Mouse (Mus musculus) megakaryocyte progenitor cell, adult 5-6 weeks (primary cell): ENCODE results near the gene Hras. TPM values are rescaled to one million over a fixed set of nuclear protein-coding genes. Genes with fewer than 3 reads are reported as not detected.

Source experiments
- ATAC-seq: replicated peaks from 2 replicates; pipeline ENCODE4 v1.8.0; 2016; ENCODE audit warnings: mild to moderate bottlenecking, moderate TSS enrichment, inconsistent platforms; ENCODE audit not compliant: poor library complexity
- total RNA-seq, 2 experiments: library from RNA; stranded (forward) in 1 of 2; stranded (reverse) in 1 of 2; fragments of 157-497, 149-512 nt in 1 of 2; fragments of 200-1000 nt in 1 of 2; gene quantifications; 2 replicates each; pipeline versions ENCODE4 v1.2.3 to v1.2.4; 2015 to 2017

Hras gene
- total RNA-seq, 2 experiments from 2014 or later = 23.7 to 40.6 TPM

DNA sequence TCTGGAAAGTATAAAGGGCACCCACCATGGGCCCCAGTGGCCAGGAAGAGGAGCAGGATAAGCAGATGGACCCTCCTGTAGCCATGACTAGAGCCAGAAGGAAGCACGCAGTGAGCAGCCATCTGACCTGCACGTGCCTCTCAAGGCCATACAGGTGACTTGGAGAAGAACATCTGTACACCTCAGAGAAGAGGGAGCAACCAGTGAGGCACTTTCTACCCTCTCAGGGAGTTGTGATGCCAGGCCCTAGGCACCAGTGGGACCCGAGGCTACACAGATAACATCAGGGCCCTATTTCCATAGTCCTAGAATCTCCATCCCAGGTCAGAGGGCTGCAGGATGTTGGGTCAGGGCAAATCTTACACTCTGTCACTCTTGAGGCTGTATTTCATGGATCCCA, 3.6 kb downstream of the Hras start:
- no peak for ATAC-seq

DNA sequence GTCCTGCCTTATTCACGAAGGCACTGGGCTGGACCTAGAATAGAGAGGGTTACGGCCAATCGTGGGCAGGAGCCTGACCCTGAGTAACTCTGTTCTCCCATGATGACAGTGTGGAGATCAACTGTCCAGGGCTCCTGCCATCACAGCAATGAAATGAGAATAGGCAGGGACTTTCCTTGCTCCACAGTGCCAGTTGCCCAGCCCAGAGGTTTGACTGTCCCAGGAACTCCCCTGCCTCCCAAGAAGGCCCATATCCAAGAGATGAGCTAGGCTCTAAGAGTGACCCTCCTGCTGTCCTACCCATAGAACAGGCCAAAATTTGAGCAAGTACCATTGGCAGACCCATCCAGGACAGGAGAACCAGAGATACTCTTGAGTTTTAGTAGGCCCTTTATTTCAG, 5.1 kb downstream of the Hras start:
- ATAC-seq = no peak

DNA sequence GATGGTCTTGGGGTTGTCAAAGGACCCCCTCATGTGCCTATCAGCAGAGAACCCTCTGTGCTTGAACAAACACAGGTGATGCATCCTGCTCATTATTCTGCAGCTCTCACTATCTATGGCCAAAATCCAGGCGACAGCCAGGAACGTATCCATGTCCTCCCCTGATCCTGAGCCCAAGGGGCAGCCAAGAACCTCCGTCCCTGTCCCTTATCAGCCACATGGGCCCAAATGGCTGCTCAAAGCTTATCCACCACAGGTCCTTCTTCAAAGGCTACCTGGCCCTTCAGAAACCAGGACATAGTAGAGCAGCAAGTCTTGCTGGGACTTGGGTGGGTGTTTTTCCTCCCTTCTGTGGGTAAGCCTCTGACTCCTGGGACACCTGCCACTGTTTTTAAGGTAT, 5.6 kb downstream of the Hras start:
- no peak for ATAC-seq

DNA sequence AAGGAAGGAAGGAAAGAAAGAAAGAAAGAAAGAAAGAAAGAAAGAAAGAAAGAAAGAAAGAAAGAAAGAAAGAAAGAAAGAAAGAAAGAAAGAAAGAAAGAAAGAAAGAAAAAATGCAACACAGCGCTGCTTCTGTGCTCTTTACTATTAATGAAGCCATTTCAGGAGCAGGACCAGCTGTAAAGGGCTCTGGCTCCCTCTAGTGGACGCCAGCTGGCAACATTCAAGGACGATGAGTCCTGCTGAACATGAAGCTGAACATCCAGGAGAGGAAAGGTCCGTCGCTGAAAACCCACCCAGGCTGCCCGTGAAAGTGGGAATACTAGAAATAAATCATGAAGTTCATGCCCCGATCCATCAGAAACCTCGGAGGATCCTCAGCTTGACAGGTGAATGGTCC, 17.6 kb downstream of the Hras start:
- peak; percentile 72 for ATAC-seq

DNA sequence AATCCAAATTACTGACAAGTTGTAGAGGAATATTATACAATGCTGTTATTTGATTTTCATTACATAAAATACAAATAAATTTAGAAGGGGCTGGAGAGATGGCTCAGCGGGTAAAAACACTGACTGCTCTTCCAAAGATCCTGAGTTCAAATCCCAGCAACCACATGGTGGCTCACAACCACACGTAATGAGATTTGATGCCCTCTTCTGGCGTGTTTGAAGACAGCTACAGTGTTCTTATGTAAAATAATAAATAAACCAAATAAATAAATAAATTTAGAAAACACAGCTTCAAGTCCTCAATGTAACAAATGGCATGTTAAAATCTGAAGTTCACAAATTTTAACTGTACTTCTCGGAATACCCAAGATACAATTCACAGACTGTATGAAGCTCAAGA, 18.7 kb downstream of the Hras start:
- ATAC-seq = no peak

DNA sequence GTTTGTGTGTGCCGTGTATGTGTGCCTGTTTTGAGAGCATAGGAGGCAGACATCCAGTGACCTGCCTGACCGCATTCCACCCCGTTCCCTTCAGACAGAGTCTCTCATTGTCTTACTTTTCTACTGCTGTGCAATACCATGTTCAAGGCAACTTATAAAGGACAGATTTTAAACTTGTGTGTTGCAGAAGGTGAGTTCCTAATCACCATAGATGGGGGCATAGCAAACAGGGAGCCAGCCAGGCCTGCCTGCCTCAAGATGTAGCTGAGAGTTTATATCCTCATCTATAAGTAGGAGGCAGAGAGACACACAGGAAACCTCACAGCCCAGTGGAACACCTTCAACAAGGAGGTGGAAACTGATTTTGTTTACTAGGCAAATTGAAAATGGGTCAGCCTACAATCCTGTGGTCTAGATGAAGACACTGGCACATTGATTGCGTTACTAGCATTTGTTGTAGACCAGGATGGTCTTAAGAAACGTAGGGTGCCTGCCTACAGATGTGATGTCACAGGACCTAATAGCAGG, 20.4 kb downstream of the Hras start:
- ATAC-seq = no peak

DNA sequence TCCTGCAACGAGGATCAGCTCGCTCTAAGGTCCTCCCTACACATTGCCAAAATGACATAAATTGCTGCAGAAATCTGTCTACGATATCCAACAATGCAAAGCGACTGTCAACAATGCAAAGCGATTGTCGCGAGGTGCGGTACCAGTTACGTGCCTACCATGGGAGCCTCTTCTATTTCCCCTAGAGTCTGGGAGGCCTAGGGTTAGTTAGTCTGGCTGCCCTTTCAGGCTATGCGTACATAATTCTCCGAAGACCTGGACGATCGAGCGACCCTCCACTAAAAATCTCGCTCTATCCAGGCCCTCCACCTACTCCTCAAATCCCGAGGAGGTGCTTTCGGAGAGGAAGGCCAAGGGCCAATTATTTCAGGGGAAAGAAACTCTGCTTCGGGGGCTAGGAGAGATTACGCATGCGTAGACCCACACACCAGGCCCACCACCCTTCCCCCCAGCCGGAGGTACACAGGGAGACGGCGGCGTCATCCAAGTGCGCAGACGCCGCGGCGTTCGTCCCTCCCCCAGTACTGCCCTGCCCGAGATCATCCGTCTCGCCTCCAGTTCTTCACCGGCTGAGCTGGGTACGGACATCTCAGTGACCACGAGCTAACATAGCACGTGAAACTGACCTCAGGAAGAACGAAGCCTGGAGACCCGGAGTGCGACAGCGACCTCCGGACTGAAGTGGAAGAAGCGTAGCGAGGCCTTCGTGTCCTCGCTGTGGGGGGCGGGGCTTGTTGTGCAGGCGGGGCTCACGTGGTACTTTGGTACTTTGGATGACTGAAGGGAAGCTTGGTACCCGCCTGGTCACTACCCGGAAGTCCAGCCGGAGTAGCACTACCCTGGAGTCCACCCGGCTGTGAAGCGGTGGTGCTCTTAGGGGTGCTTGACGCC, 21.4 kb downstream of the Hras start, which contains the start of gene Rnh1:
Gene Rnh1, minus strand, starts transcription at position 742 of the 891 bp plus-strand sequence.
- ATAC-seq = peak; percentile 72

DNA sequence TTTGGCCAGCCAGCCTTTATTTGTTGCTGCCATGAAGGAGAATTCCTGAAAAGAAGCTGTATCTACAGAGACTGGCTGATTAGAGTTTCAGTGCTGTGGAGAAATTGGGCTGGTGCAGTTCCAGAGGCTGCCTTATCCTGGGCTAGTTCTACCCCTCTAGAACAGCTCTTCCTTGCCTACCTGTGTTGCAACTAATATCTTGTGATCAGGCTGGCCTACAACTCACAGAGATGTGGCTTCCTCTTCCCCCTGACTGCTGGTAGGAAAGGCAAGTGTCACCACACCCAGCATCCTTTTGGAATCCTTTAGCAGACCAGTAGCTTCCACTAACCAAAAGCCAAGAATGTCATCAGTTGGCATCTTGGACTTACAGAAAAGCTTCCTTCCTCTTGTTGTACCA, 23.9 kb downstream of the Hras start:
- ATAC-seq = peak; percentile 22

DNA sequence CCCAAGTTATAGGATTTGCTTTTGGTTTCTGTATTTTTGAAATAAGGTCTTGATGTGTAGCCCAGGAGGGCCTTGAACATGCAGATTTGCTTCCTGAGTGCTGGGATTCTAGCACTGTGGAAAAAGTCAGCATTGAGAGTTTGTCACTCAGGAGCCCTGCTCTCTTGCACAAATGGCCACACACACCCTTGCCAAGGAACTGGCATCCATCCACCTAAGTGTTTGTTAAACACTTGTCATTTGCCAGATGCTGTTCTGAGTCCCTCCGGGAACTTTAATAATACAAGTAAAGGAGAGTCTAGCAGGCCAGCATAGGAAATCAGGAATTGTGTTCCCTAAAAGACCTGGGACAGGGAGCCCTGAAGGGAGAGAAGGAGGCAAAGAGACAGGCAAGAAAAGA, 24.5 kb downstream of the Hras start:
- ATAC-seq = no peak

DNA sequence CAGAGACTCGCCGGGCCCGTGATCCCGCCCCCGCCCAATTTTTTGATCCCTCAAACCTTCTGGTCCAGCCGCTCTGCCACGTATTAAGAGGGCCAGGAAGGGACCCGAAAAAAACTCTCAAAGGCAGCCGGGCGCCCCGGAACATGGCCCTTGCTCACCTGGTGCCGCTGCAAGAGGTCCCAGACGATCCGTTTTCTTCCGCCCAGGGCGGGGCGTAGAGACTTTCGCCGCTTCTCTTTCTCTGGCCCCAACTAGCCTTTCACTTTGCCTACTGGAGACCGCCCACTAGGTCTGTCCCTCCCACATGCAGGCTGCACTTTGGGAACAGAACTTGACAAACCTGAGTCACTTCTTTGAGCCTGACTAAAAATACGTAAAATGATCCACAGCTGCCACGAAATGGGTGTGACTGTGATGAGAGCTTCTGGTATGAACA, 25.3 kb downstream of the Hras start:
- ATAC-seq = peak; percentile 56

DNA sequence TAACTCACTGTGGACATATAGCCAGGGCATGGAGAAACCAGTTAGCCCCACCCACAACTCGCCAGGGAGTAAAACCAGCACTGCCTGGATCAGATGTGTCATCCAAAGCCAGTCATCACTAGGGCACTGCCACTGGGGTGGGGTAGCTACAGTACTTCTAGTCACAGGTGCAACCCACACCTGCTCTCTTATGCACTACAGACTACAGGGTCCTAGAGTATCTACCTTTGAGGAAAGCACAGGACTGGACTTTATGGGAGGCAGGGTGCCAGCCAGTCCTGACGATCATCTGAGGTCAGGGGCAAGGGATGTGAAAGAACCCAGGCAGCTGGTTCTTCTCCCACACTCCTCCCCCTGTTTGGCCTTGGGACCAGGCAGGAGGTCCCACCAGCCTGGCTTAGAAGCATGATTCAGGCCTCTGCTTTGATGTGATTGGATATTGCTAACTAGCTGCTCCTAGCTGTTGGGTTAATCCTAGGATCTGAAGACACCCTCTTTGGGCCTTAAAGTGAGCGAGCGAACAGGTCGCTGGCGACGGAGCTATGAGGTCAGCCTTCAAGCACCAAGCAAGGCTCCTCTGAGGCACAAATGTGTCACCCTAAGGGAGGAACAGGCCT, 25.8 kb downstream of the Hras start:
- peak; percentile 1; the same call in 1 of the 2 replicates for ATAC-seq

DNA sequence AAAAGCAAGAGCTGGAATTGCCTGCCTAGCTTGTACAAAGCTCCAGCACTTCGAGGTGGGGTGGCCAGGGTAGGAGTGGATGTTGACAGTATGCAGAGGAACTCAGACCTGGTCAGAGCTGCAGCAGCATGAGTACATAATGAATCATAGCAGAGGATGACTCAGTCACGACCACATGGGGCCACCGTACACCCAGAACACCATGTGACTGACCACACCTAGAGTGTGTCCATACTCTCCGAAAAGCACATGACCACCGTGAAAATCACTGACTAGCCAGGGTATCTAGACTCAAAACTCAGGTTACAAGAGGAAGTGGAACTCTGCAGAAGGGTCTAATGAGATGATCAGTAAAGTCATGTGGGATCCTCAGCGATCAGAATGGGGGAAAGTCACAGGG, 29.0 kb downstream of the Hras start:
- ATAC-seq = 0 out of 2 replicates have a peak, but pooled peaks have one; percentile 7

DNA sequence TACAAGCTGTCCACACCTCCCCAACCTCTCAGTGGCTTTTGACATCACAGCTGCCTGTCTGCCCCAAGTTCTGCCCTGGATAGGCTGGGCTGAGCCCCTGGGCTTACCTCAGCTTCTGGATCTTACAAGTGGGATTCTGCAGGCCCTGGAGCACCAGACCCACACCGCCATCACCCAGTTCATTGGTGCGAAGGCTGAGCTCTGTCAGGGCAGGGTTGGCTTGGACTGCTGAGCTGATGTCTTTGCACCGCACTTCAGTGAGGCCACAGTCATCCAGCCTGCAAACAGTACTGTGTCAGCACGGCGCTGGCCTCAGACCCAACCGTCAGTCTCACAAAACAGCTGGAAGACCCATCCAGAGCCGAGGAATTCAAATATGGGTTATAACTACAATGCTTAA, 29.4 kb downstream of the Hras start:
- no peak for ATAC-seq

DNA sequence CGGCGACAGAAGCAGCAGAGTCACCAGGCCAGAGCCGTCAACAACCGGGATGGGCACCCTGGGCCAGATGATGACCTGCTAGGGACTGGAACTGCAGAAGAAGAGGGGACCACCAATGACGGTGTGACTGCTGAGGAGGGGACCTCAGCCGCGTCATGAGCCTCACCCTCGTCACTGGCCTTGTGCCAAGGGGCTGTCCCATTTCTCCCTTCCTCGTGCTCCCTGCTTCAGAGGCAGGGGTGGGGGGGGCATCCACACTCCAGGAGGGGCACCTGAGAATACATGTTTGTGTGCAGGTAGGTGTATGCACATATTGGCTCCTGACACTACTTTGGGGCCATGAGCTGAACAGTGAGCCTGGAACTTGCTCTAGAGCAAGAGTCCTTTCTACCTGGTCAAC, 38.4 kb downstream of the Hras start:
- ATAC-seq = no peak

DNA sequence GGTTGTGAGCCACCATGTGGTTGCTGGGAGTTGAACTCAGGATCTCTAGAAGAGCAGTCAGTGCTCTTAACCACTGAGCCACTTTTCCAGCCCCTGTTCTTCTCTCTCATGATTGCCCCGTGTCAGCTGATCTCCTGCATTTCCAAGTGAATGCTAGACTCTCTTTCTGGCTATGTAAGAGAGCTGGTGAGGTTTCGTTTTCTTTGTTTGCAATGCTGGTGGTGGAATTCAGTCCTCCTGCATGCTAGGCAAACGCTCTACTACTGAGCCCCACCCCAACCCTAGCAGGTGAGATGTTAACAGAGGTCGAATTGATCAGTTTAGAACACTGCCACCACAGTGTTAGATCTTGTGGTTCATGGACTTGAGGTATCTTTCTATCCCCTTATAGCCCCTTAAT, 45.2 kb downstream of the Hras start:
- ATAC-seq = no peak

DNA sequence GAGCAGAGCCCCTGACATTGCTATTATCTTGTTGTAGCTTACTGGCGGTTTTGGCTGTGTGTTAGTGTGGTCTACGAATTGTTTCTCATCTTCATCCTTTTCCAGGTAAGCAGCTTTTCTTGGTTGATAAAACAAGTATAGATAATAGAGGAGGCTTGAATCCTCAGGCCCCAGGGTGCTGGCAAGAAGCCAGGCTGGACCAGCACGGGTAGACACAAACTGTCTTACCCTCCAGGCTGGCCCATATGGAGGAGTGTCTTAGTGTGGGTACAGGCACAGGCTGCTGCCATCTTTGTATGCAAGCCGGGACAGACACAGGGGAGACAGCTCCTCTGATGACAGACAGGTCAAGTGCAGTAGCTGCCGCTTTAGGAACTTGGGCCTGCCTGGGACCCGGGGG, 46.8 kb downstream of the Hras start:
- ATAC-seq = peak; percentile 12; the same call in 1 of the 2 replicates

DNA sequence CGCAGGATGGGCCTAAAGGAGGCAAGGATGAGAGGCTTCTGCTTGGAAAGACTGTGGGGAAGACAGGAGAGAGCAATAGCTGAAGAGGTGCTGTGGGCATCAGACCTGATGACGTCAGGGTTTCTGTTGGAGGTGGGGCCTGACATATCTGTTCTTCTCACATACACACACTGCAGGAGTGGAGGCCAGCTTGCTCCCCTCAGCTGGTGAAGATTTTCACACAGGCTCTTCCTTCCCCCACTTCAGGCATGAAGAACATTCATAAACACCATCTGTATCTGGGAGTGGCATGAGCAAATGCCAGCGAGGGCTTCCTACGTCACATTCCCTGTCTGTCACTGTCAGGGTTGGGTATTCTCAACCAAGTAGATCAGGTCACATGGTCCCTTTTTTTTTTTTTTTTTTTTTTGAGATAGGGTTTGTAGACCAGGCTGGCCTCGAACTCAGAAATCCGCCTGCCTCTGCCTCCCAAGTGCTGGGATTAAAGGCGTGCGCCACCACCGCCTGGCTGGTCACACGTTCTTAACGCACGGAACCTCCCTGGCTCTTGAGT, 47.7 kb downstream of the Hras start:
- peak; percentile 71 for ATAC-seq

DNA sequence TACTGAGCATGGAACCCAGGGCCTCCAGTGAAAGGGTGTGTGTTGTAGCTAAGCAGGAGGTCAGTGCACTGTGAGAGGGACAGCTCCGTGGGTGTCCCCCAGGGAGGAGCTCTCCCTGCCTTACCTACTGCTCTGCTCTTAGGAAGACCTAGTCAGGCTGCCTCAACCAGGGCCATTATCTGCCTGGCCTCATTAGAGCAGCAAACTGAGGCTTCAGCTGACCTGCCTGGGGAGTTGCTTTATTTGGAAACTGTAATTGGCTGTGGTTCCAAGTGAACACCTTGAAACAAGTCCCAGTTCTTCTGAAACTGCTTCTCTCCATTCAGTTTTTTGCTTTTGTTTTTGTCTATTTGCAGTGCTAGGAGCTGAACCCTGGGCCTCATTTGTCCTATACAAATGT, 48.4 kb downstream of the Hras start:
- ATAC-seq = no peak

DNA sequence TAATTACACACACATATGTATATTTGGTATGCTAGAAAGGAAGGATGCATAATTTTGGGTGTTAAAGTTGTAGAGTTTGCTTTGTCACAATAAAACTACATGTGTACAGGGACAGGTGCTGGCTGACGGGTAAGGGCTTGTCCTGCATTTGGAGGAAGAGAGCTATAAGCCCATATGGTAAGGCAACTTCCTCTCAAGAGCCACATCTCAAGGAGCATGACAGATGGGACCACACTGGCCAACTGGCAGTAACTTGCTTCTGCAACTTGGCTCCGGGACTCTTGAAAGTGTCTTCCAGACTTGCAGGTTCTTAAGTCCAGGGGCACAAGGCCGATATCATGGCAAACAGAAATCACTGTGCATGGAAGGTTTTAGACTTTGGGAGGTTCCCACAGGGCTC, 49.2 kb downstream of the Hras start:
- peak; percentile 37; the same call in 1 of the 2 replicates for ATAC-seq

DNA sequence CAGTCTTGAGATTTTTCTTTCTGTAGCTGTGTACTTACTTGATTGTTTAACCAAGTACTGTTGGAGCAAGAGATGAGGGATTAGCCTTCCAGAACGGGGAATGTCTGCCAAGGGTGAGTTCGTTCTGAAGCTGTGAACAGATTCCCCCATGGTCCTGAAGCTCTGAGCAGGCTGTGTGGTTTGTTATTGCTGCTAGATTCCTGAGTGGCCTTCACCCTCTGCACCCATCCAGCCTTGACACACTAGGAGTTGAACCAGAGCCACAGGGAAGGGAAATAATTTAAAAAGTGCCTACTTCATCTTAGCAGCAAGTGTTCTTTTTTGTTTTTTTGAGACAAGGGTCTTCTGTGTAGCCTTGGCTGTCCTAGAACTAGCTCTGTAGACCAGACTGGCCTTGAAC, 49.9 kb downstream of the Hras start:
- no peak for ATAC-seq

DNA sequence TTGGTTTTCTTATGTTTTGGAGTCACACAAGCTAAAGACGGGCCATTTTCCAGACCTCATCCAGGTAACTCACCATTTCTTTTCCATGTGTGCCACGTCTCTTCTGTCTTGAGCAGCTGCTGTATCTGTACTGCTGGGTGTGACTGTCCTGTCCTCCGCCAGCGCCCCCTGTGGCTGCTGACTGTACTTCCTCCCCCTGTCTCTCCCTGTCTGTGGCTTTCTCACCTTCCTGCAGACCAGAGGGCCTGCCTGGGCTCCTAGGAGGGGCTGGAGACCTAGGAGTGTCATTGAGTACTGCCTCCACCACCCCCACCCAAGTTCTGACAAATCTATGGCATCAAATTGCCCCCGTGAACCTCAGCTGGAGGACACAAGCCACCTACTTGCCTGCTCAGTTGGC, 50.7 kb downstream of the Hras start:
- ATAC-seq = peak; percentile 66

DNA sequence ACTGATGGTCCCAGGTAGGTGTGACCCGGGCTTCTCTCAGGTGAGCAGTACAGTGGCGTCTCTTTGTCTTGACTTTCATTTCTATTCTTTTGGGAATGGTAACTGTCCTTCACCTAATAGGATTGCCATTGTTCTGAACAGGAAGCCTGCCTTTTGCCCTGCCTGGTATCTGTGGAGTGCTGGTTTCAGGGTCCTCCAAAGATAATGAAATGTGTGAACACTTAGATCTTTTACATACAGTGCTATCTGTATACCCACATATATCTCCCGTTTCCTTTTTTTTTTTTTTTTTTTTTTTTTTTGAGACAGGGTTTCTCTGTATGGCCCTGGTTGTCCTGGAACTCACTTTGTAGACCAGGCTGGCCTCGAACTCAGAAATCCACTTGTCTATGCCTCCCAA, 52.5 kb downstream of the Hras start:
- ATAC-seq = 0 out of 2 replicates have a peak, but pooled peaks have one; percentile 25
